Mouse (Mus musculus) thymus, adult 2 months (tissue): ENCODE measurements at regions not wholly inside any gene's neighbourhood (a gene's known extent, or its start where the extent isn't known, plus 50 kb on each side); places are given as distances from the start of the nearest gene placed in this dataset.

ENCODE experiments used
- DNase-seq: peaks from one replicate; pipeline ENCODE4 v3.0.0; 2021
- H3K27ac ChIP-seq: fragments of 200-500 bp; 2 replicates; pipeline ENCODE4 v1.5.1; 2012; ENCODE audit warnings: low read length, control low read depth; ENCODE audit not compliant: control insufficient read depth, insufficient read depth
- H3K27me3 ChIP-seq: fragments of 200-500 bp; 2 replicates; pipeline ENCODE4 v1.6.1; 2012; ENCODE audit warnings: mild to moderate bottlenecking, low read length, moderate library complexity, mixed read lengths; ENCODE audit not compliant: control insufficient read depth, insufficient read depth
- H3K36me3 ChIP-seq: fragments of 200-500 bp; 2 replicates; pipeline ENCODE4 v1.6.1; 2012; ENCODE audit warnings: mild to moderate bottlenecking, low read length, moderate library complexity; ENCODE audit not compliant: control insufficient read depth, insufficient read depth
- H3K4me1 ChIP-seq: fragments of 200-500 bp; replicated peaks from 2 replicates; pipeline ENCODE4 v1.6.1; 2012; ENCODE audit warnings: low read length; ENCODE audit not compliant: control insufficient read depth, insufficient read depth
- H3K4me3 ChIP-seq: fragments of 200-500 bp; 2 replicates; pipeline ENCODE4 v1.5.1; 2012; ENCODE audit warnings: mild to moderate bottlenecking, low read length, control low read depth, moderate library complexity; ENCODE audit not compliant: control insufficient read depth, insufficient read depth
- CTCF ChIP-seq: fragments of 200-500 bp; IDR thresholded peaks from 2 replicates; pipeline ENCODE4 v1.5.1; 2012; ENCODE audit warnings: mild to moderate bottlenecking, control low read depth, low read length, moderate library complexity, borderline replicate concordance; ENCODE audit not compliant: control insufficient read depth, poor library complexity, insufficient read depth; ENCODE audit errors: extremely low read depth
- POLR2A ChIP-seq: fragments of 200-500 bp; IDR thresholded peaks from 2 replicates; pipeline ENCODE4 v1.6.1; 2012; ENCODE audit warnings: mild to moderate bottlenecking, low read length, control low read depth, moderate library complexity; ENCODE audit not compliant: control insufficient read depth, poor library complexity, insufficient read depth; ENCODE audit errors: extremely low read depth
- WGBS: fragments of 180-500 bp; shearing (Covaris S2); methylation state at CpG from one replicate; pipeline ENCODE4 v1.1.7; 2018; 5-methylcytosine and 5-hydroxymethylcytosine counted together

GRCm38 (mm10) chr3:37842289-37842688 lies 118.0 kb upstream of the Gm5148 start:
- no peaks in the 10 kb centered on the region; the same call in 1 of the 2 replicates for H3K4me1 ChIP-seq
- H3K36me3 ChIP-seq: no peaks in the 10 kb centered on the region
- H3K4me3 ChIP-seq: no peak overlapping the region
- TF ChIP-seq CTCF (no peak), POLR2A (no peak)
- no peak for DNase-seq
- WGBS: 96% methylated on average over 7 of the region's 7 CpGs
- H3K27ac ChIP-seq: no peak overlapping the region
- no peaks in the 10 kb centered on the region for H3K27me3 ChIP-seq

- Histone ChIP-seq H3K27me3 (no peaks in the 10 kb centered on the region), H3K36me3 (no peaks in the 10 kb centered on the region), H3K4me1 (no peaks in the 10 kb centered on the region), H3K27ac (no peak overlapping the region), H3K4me3 (no peak overlapping the region)
- no peak for DNase-seq
- 94% methylated on average over 11 of the region's 11 CpGs for WGBS
- no peak for TF ChIP-seq POLR2A
- no peak for TF ChIP-seq CTCF
These were observed 114.6 kb upstream of the Gm5148 start for GRCm38 (mm10) chr3:37838896-37839295.

GRCm38 (mm10) chr3:37836749-37837148 lies 112.5 kb upstream of the Gm5148 start:
- no peak for DNase-seq
- Histone ChIP-seq H3K4me1 (no peaks in the 10 kb centered on the region), H3K27me3 (no peaks in the 10 kb centered on the region), H3K36me3 (no peaks in the 10 kb centered on the region), H3K27ac (no peak overlapping the region), H3K4me3 (no peak overlapping the region)
- 89% methylated on average over 5 of the region's 5 CpGs for WGBS
- no peak for TF ChIP-seq POLR2A
- no peak for TF ChIP-seq CTCF

GRCm38 (mm10) chr3:37835687-37836086 lies 111.4 kb upstream of the Gm5148 start:
- Histone ChIP-seq H3K27me3 (no peaks in the 10 kb centered on the region), H3K4me3 (no peak overlapping the region), H3K36me3 (no peaks in the 10 kb centered on the region), H3K27ac (no peak overlapping the region), H3K4me1 (no peaks in the 10 kb centered on the region)
- no peak for DNase-seq
- WGBS: 97% methylated on average over 2 of the region's 2 CpGs
- TF ChIP-seq CTCF (no peak), POLR2A (no peak)

GRCm38 (mm10) chr3:37835135-37835534 lies 110.8 kb upstream of the Gm5148 start:
- Histone ChIP-seq H3K36me3 (no peaks in the 10 kb centered on the region), H3K27ac (no peak overlapping the region), H3K4me1 (no peaks in the 10 kb centered on the region), H3K4me3 (no peak overlapping the region), H3K27me3 (no peaks in the 10 kb centered on the region)
- DNase-seq: no peak
- 97% methylated on average over 5 of the region's 5 CpGs for WGBS
- TF ChIP-seq CTCF: no peak
- no peak for TF ChIP-seq POLR2A

- DNase-seq: no peak
- no peak overlapping the region for H3K4me3 ChIP-seq
- WGBS: 91% methylated on average over 3 of the region's 3 CpGs
- H3K4me1 ChIP-seq: no peaks in the 10 kb centered on the region
- no peaks in the 10 kb centered on the region for H3K36me3 ChIP-seq
- no peaks in the 10 kb centered on the region for H3K27me3 ChIP-seq
- H3K27ac ChIP-seq: no peak overlapping the region
- no peak for TF ChIP-seq POLR2A
- no peak for TF ChIP-seq CTCF
These were observed 110.3 kb upstream of the Gm5148 start for GRCm38 (mm10) chr3:37834626-37835025.

GRCm38 (mm10) chr3:37833387-37833786 lies 109.1 kb upstream of the Gm5148 start:
- Histone ChIP-seq H3K27me3 (no peaks in the 10 kb centered on the region), H3K27ac (no peak overlapping the region), H3K36me3 (no peaks in the 10 kb centered on the region), H3K4me3 (no peak overlapping the region), H3K4me1 (0 out of 2 replicates have a peak, but pooled peaks cover 2% of the 10 kb centered on the region)
- TF ChIP-seq POLR2A (no peak), CTCF (no peak)
- DNase-seq: no peak
- WGBS: 72% methylated on average over 4 of the region's 4 CpGs
